Mouse (Mus musculus) kidney, adult 2 months (tissue): ENCODE results near the gene Slc4a1. TPM values are rescaled to one million over a fixed set of nuclear protein-coding genes. Genes with fewer than 3 reads are reported as not detected.

Experiments
- DNase-seq: peaks from one replicate; pipeline ENCODE4 v3.0.0; 2021
- H3K27ac ChIP-seq: fragments of 200-500 bp; 2 replicates; pipeline ENCODE4 v1.5.1; 2012; ENCODE audit warnings: low read depth, low read length, control low read depth, inconsistent platforms; ENCODE audit not compliant: insufficient read depth
- H3K27me3 ChIP-seq: fragments of 200-500 bp; replicated peaks from 2 replicates; pipeline ENCODE4 v1.6.1; 2012; ENCODE audit warnings: mild to moderate bottlenecking, moderate library complexity, low read length, inconsistent platforms; ENCODE audit not compliant: control insufficient read depth, insufficient read depth
- H3K36me3 ChIP-seq: fragments of 200-500 bp; 2 replicates; pipeline ENCODE4 v1.6.1; 2012; ENCODE audit warnings: mild to moderate bottlenecking, moderate library complexity, low read length, inconsistent platforms; ENCODE audit not compliant: control insufficient read depth, insufficient read depth
- H3K4me1 ChIP-seq: fragments of 200-500 bp; 2 replicates; pipeline ENCODE4 v1.6.1; 2011; ENCODE audit warnings: low read length; ENCODE audit not compliant: control insufficient read depth, insufficient read depth
- H3K4me3 ChIP-seq: fragments of 200-500 bp; 2 replicates; pipeline ENCODE4 v1.5.1; 2011; ENCODE audit warnings: mild to moderate bottlenecking, low read depth, low read length, control low read depth; ENCODE audit not compliant: insufficient read depth
- CTCF ChIP-seq: fragments of 200-500 bp; conservative IDR thresholded peaks from 2 replicates; pipeline ENCODE4 v1.5.1; 2011; ENCODE audit warnings: low read depth, mild to moderate bottlenecking, control low read depth, low read length, moderate library complexity, mixed read lengths; ENCODE audit not compliant: insufficient read depth, insufficient read length
- POLR2A ChIP-seq: fragments of 200-500 bp; IDR thresholded peaks from one replicate; pipeline ENCODE4 v1.6.1; 2011; ENCODE audit warnings: low read depth, low read length, control low read depth
- WGBS: fragments of 180-500 bp; shearing (Covaris S2); methylation state at CpG from one replicate; pipeline ENCODE4 v1.1.7; 2018; 5-methylcytosine and 5-hydroxymethylcytosine counted together
- polyA plus RNA-seq: library from polyadenylated mRNA; depleted of rRNA; stranded (reverse); fragments of >200 nt; gene quantifications from 2 replicates; pipeline ENCODE4 v1.2.3, GENCODE M21; 2012

Slc4a1 gene
- polyA plus RNA-seq, 1 experiment: 90.6 TPM

- Histone ChIP-seq H3K4me3 (peak overlapping the region; percentile 16), H3K27me3 (no peaks in the 10 kb centered on the region), H3K4me1 (peaks cover 18% of the 10 kb centered on the region), H3K36me3 (peaks cover 6% of the 10 kb centered on the region), H3K27ac (peak overlapping the region; percentile 32)
- no peak for TF ChIP-seq CTCF
- peak; percentile 20 for TF ChIP-seq POLR2A
- peak; percentile 70 for DNase-seq
- 41% methylated on average over 18 of the region's 18 CpGs for WGBS
These were observed 38.4 kb upstream of the Slc4a1 start for GRCm38 (mm10) chr11:102404161-102405010.

GRCm38 (mm10) chr11:102403657-102404056 is 37.7 kb upstream of the Slc4a1 start:
- Histone ChIP-seq H3K27me3 (no peaks in the 10 kb centered on the region), H3K27ac (peak overlapping the region; percentile 32), H3K36me3 (peaks cover 6% of the 10 kb centered on the region), H3K4me3 (no peak overlapping the region), H3K4me1 (peaks cover 18% of the 10 kb centered on the region)
- 82% methylated on average over 11 of the region's 11 CpGs for WGBS
- DNase-seq: no peak
- TF ChIP-seq CTCF (no peak), POLR2A (no peak)

- no peak for DNase-seq
- Histone ChIP-seq H3K4me3 (no peak overlapping the region), H3K27me3 (no peaks in the 10 kb centered on the region), H3K4me1 (peaks cover 18% of the 10 kb centered on the region), H3K27ac (no peak overlapping the region), H3K36me3 (peaks cover 6% of the 10 kb centered on the region)
- WGBS: 65% methylated on average over 12 of the region's 12 CpGs
- TF ChIP-seq CTCF: no peak
- TF ChIP-seq POLR2A: no peak
These were observed 36.0 kb upstream of the Slc4a1 start for GRCm38 (mm10) chr11:102401898-102402500.

GRCm38 (mm10) chr11:102400513-102401084 is 34.6 kb upstream of the Slc4a1 start:
- DNase-seq: no peak
- Histone ChIP-seq H3K4me3 (no peak overlapping the region), H3K27ac (no peak overlapping the region), H3K36me3 (peaks cover 6% of the 10 kb centered on the region), H3K27me3 (no peaks in the 10 kb centered on the region), H3K4me1 (peaks cover 17% of the 10 kb centered on the region)
- 35% methylated on average over 12 of the region's 12 CpGs for WGBS
- TF ChIP-seq CTCF (no peak), POLR2A (no peak)

GRCm38 (mm10) chr11:102399610-102400072 is 33.6 kb upstream of the Slc4a1 start:
- Histone ChIP-seq H3K4me3 (peak overlapping the region; percentile 14; the same call in 1 of the 2 replicates), H3K27me3 (no peaks in the 10 kb centered on the region), H3K4me1 (peaks cover 9% of the 10 kb centered on the region; the same call in 1 of the 2 replicates), H3K36me3 (peaks cover 6% of the 10 kb centered on the region), H3K27ac (no peak overlapping the region)
- DNase-seq: no peak
- TF ChIP-seq POLR2A (no peak), CTCF (no peak)
- 7% methylated on average over 34 of the region's 34 CpGs for WGBS

- Histone ChIP-seq H3K4me1 (0 out of 2 replicates have a peak, but pooled peaks cover 5% of the 10 kb centered on the region), H3K36me3 (peaks cover 6% of the 10 kb centered on the region), H3K4me3 (no peak overlapping the region), H3K27ac (no peak overlapping the region), H3K27me3 (no peaks in the 10 kb centered on the region)
- no peak for DNase-seq
- 17% methylated on average over 15 of the region's 15 CpGs for WGBS
- TF ChIP-seq CTCF (no peak), POLR2A (no peak)
These were observed 33.1 kb upstream of the Slc4a1 start for GRCm38 (mm10) chr11:102399107-102399506.
